In the genomic region with DNA sequence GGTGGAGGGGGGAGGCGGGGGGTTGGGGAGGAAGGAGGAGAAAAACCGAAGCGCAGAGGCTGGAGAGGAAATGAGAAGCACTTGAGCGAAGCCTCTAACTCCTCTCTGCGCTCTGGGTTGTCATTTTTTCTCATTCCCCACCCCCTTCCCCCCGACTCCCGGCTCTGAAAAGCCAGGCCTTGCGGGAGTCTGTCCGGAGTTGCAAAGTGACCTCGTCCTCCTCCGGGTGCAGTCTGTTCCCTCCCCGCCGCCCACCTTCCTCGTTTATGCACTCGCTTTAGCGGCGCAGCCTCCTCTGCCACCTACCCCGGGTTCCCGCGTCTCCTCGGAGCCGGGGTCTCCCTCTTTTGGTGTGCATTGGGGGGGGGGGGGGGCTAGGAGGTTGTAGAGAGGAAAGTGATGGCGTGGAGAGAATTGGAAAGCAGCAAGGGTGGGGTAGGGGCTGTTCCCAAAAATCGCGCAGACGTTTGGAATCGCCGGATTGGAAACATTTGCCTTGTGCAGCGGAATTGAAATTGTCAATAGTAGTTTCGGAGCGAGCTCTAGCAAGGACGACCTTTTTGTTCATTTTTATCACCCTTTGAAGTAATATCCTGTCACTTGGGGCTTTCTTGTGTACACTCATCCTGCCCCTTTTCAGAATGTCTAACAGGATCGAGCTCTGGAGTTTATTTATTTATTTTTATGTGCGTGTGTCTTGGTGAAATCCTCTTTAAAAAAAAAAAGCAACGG, we compare ENCODE assay signal across 8 mouse cellular contexts. TPM values are rescaled to one million over a fixed set of nuclear protein-coding genes. Genes with fewer than 3 reads are reported as not detected.
DNase-seq lines count a peak whose midpoint lies in the region; ATAC-seq lines count a peak whose summit lies in the region.

No protein-coding gene starts in this region.

- H3K4me3 ChIP-seq in hindbrain, embryonic 11.5 days (ENCODE audit: low read depth, low read length) = peak overlapping the region; percentile 41
- peak overlapping the region; percentile 56 for H3K4me3 ChIP-seq in liver, embryonic 15.5 days (replicated peaks)

- H3K9ac ChIP-seq in hindbrain, embryonic 11.5 days (ENCODE audit: low read depth, low read length) = peak overlapping the region; percentile 45; the same call in 1 of the 2 replicates
- no peak overlapping the region for H3K9ac ChIP-seq in liver, embryonic 15.5 days

- H3K9me3 ChIP-seq in hindbrain, embryonic 11.5 days (ENCODE audit: control insufficient read depth, low read length) = no peaks in the 10 kb centered on the region
- H3K9me3 ChIP-seq in liver, embryonic 15.5 days (replicated peaks) = no peaks in the 10 kb centered on the region

- no peak overlapping the region for H3K27ac ChIP-seq in hindbrain, embryonic 11.5 days (ENCODE audit: low read depth, low read length)
- H3K27ac ChIP-seq in liver, embryonic 15.5 days (replicated peaks) = no peak overlapping the region

- peak overlapping the region; percentile 90 for H3K4me2 ChIP-seq in hindbrain, embryonic 11.5 days (replicated peaks; ENCODE audit: low read depth, low read length)
- peak overlapping the region; percentile 72 for H3K4me2 ChIP-seq in liver, embryonic 15.5 days

- under 1% methylated on average over 34 of the region's 35 CpGs for WGBS in hindbrain, embryonic 11.5 days
- under 1% methylated on average over 35 of the region's 35 CpGs for WGBS in liver, embryonic 15.5 days (ENCODE audit: insufficient replicate concordance)

- H3K36me3 ChIP-seq in hindbrain, embryonic 11.5 days (ENCODE audit: control insufficient read depth, insufficient read depth, low read length) = no peaks in the 10 kb centered on the region
- H3K36me3 ChIP-seq in liver, embryonic 15.5 days (replicated peaks) = no peaks in the 10 kb centered on the region

- peaks cover 5% of the 10 kb centered on the region; the same call in 1 of the 2 replicates for H3K4me1 ChIP-seq in hindbrain, embryonic 11.5 days (replicated peaks; ENCODE audit: control insufficient read depth, insufficient read depth, low read length)
- H3K4me1 ChIP-seq in liver, embryonic 15.5 days (replicated peaks) = peaks cover 18% of the 10 kb centered on the region

- DNase-seq in layer of hippocampus, postnatal 10 days (ENCODE audit: low spot score in 2 of 2) = peak; percentile 36 to 58
- no peak for DNase-seq in layer of hippocampus, adult 11-12 months (ENCODE audit: low spot score)
- peak; percentile 49 for DNase-seq in Muller cell, postnatal 12 days (ENCODE audit: inconsistent ontology term)
- DNase-seq in embryo, embryonic 9.5 days (ENCODE audit: extremely low spot score) = peak; percentile 66
- DNase-seq in hindbrain, embryonic 11.5 days (ENCODE audit: low spot score) = peak; percentile 68
- DNase-seq in retina, embryonic 14.5 days (ENCODE audit: low spot score) = peak; percentile 55
- DNase-seq in urinary bladder, adult 2 months (ENCODE audit: low spot score) = no peak

- peaks cover 53% of the 10 kb centered on the region for H3K27me3 ChIP-seq in hindbrain, embryonic 11.5 days (ENCODE audit: control insufficient read depth, insufficient read depth, low read length)
- peaks cover 86% of the 10 kb centered on the region for H3K27me3 ChIP-seq in liver, embryonic 15.5 days

- peak; percentile 34; the same call in 1 of the 2 replicates for ATAC-seq in hindbrain, embryonic 11.5 days (ENCODE audit: low FRiP score)
- no peak for ATAC-seq in liver, embryonic 15.5 days (ENCODE audit: insufficient read depth)

RNA-seq across cellular contexts. Expression of gene Sfmbt2, which starts 2.6 kb away (rescaled TPM):
- total RNA-seq in layer of hippocampus, postnatal 10 days (2021) = 1 to 10 TPM; 5.4 to 5.7 TPM
- polyA plus RNA-seq in hindbrain, embryonic 11.5 days (2014; fragmentation: Nextera tagmentation; extraction: Ambion mirVana) = 1.4 and 2.6 TPM in 2 replicates
- 0.25 and 0.29 TPM in 2 replicates for polyA plus RNA-seq in liver, embryonic 15.5 days (2015; fragmentation: Nextera tagmentation; extraction: Ambion mirVana)
- 0.52 and 0.72 TPM in 2 replicates for polyA plus RNA-seq in urinary bladder, adult 2 months (2012; rRNA removed)

Comparison
In these comparisons a context has a peak if more than half of its experiments do, and no peak if none do; other contexts are left out.
1. DNase-seq: peak in layer of hippocampus, postnatal 10 days (2 of 2), Muller cell, postnatal 12 days (single experiment), embryo, embryonic 9.5 days (single experiment), hindbrain, embryonic 11.5 days (single experiment) and retina, embryonic 14.5 days (single experiment); none in layer of hippocampus, adult 11-12 months (single experiment) and urinary bladder, adult 2 months (single experiment).